Mouse (Mus musculus): Measurements from ENCODE around the gene Apold1.

Apold1 gene
- long read RNA-seq, experiment 1, partial matches to known transcripts: 0 of 2 reads
- long read RNA-seq, experiment 1, other reads (novel, unspliced or antisense): 1 of 2 reads
- long read RNA-seq, experiment 2, partial matches to known transcripts: 0 of 2 reads
- long read RNA-seq, experiment 2, other reads (novel, unspliced or antisense): 2 of 2 reads

GRCm38 (mm10) chr6:134981231-134982062, at the start of gene Apold1:
Apold1 (plus strand) TSS chr6:134981718.
- intact Hi-C loops (cut with DNase I): no loop called here

- intact Hi-C loops (cut with DNase I): loop anchor here (10.0 kb wide), 1 partner anchor 288 kb away; no protein-coding TSS in a partner anchor
Observed at GRCm38 (mm10) chr6:134932486-134933206, 48.9 kb upstream of the Apold1 start.

GRCm38 (mm10) chr6:134933207-134933558, 48.3 kb upstream of the Apold1 start:
- intact Hi-C loops (cut with DNase I): loop anchor here (10.0 kb wide), 1 partner anchor 288 kb away; no protein-coding TSS in a partner anchor

DNA sequence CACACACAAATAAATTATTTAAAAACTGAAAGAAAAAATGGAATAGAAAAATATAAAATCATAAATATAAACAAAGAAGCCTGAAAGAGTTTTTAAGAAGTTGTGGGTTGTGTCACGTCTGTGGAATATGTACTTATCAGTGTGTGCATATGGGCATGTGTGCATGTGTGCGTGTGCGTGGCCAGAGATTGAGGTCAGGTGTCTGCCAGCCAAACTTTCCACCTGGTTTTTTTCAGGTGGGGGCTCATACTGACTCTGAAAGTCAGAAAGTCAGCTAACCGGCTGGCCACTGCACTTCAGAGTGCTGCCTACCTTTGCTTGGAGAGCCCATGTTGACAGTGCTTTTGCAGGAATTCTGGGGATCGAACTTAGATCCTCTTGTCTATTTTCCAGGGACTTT, 47.2 kb upstream of the Apold1 start:
- intact Hi-C loops (cut with DNase I): loop anchor here (10.0 kb wide), 1 partner anchor 290 kb away; no protein-coding TSS in a partner anchor

DNA sequence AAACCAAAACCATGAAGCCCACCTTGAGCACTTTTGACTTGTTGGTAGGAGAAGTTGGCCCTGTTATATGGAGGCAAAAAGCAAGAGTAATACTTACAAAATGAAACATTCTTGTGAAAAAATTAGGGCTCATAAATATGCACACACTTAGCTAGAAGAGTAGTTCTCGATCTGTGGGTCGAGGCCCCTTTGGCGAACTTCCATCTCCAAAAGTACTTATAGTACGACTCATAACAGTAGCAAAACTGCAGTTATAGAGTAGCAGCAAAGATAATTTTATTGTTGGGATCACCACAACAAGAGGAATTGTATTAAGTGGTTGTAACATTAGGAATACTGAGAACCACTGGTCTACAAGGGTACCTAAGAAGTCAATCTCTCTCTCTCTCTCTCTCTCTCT, 41.7 kb upstream of the Apold1 start:
- intact Hi-C loops (cut with DNase I): loop anchor here (10.0 kb wide), 1 partner anchor 295 kb away; no protein-coding TSS in a partner anchor

DNA sequence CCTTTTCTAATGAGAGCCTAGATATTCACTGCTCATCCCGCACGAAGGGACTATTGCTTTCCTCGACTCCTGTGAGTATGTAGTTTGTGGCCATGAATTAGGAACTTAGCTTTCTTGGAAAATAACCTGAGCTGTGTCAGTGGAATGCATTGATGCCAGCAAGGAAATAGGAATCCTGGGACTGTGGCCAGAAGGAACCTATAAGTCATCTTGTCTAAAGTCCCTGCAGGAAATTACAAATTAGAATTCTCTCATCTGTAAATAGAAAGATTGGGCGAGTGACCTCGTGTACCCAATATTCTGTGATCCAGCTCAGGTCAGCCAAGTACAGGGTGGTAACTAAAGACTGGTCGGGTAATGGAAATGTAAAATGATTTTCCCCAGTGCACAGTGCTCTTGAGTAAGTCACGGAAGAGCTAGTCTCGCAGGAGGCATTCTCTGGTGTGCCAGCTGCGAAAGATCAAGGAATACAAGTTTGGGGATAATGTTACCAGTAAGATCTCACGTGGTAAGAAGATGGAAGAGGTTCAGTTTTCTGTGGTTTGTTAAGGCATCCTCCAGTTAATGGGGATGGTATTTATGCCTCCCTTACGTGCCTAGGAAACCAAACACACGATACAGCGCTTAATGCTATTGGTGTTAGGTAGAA, 37.6 kb upstream of the Apold1 start:
- intact Hi-C loops (cut with DNase I): no loop called here

- intact Hi-C loops (cut with DNase I): loop anchor here (5.0 kb wide), 1 partner anchor 74 kb away; no protein-coding TSS in a partner anchor
Observed at GRCm38 (mm10) chr6:134946054-134946453, 35.5 kb upstream of the Apold1 start.

DNA sequence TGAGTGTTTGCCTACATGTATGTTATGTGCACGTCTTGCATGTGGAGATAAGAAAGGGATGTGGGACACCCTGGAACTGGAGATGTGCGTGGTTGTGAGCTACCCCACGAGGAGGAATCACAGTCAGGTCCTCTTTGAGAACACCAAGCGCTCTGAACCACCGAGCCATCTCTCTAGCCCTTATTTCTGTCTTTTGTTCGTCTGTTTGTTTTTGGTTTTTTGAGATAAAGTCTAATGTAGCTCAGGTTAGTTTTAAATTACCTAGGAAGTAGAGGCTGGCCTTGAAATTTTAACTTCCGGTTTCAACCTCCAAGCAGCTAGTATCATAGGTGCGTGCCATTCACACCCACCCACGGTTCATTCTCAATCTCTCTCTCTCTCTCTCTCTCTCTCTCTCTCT, 34.7 kb upstream of the Apold1 start:
- intact Hi-C loops (cut with DNase I): loop anchor here (5.0 kb wide), 1 partner anchor 75 kb away; no protein-coding TSS in a partner anchor

DNA sequence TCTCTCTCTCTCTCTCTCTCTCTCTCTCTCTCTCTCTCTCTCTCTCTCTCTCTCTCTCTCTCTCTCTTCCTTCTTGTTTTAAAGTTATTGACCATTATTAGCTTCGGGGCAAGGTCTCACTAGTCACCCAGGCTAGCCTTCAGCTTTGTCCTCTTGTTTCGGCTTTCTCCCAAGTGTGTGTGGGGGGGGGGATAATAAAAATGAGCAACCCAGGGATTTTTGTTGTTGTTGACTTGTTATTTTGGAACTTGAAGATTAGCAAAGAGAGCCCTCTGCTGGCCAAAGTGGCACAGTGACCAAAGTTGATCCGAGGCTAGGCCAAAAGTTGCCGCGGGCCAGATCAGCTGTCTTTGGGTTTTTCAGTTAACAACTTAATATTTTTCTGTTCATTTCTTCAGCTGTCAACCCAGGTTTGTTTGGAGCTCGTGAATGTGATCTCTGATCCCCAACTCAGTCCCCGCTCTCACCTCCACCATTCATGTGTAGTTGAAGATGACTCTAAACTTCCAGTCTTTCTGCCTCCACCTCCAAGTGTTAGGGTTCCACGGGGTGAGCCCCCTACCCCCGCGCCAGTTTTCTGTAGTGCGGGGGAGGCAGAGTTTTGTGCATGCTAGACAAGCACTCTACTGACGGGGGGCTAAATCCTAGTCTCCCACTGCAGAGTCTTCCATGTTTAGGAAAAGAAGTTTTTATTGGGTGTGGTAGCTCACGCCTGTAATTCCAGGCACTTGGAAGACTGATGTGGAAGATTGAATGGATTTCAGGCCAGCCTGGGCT, 34.0 kb upstream of the Apold1 start:
- intact Hi-C loops (cut with DNase I): loop anchor here (5.0 kb wide), 1 partner anchor 75 kb away; no protein-coding TSS in a partner anchor

GRCm38 (mm10) chr6:134948522-134949061, 32.9 kb upstream of the Apold1 start:
- intact Hi-C loops (cut with DNase I): loop anchor here (5.0 kb wide), 1 partner anchor 76 kb away; no protein-coding TSS in a partner anchor

DNA sequence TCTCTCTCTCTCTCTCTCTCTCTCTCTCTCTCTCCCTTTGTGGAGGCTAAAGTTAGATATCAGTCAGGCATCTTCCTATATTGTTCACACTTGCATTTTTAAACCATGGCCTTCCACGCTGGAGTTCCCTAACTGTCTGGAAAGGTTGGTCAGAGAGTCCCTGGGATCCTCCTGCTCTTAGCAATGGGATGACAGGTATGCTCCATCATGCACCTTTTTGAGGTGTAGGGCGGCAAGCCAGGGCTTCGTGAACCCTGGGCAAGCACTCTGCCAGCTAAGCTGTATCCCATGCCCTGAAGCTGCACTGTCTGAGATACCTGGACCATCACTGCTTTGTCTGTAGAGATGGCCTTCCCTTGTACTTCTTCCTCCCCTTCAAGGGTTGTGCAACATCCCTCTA, 32.3 kb upstream of the Apold1 start:
- intact Hi-C loops (cut with DNase I): loop anchor here (5.0 kb wide), 1 partner anchor 77 kb away; no protein-coding TSS in a partner anchor

DNA sequence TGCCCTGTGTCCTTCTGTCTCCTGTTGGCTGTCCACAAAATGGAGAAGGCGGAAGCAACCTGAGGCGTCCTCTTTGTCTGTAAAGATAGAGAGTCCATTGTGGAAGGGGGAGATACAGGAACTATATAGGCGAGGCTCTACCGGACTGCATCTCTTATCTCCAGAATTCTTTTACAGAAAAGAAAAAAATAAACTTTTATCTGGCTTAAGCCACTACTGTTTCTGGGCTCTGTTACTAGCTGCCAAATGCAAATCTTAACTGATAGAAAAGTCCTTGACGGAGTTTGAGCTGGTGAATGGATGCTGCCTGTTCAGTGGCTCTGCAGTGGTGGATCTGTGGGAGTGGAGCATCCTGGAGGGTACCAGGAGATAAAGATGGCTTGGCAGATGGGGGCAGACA, 30.2 kb upstream of the Apold1 start:
- intact Hi-C loops (cut with DNase I): no loop called here

DNA sequence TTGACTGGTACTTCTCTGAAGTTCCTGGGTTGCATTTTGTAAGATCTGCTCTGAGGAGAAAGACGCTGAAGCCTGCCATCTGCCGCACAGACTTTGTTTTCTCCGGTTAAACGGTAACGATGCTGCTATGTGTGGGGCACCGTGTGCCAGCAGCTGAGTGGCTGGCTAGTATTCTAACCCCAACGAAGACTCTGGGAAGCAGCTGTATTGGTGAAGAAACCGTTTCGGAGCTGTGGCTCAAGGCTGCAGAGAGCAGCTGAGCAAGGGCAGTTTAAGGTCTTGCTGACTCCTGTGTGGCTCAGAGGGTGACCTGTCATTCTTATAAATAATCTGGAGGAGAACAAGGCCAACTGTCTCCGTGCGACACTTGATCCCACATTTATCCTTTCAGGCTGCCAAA, 27.5 kb upstream of the Apold1 start:
- intact Hi-C loops (cut with DNase I): no loop called here

- intact Hi-C loops (cut with DNase I): no loop called here
Observed at GRCm38 (mm10) chr6:134956388-134956787, 25.1 kb upstream of the Apold1 start.

GRCm38 (mm10) chr6:134961286-134961685, 20.2 kb upstream of the Apold1 start:
- intact Hi-C loops (cut with DNase I): no loop called here

GRCm38 (mm10) chr6:134961858-134962517, 19.5 kb upstream of the Apold1 start:
- intact Hi-C loops (cut with DNase I): no loop called here

- intact Hi-C loops (cut with DNase I): no loop called here
Observed at GRCm38 (mm10) chr6:134962518-134962893, 19.0 kb upstream of the Apold1 start.

- intact Hi-C loops (cut with DNase I): no loop called here
Observed at GRCm38 (mm10) chr6:134963910-134964309, 17.6 kb upstream of the Apold1 start.

DNA sequence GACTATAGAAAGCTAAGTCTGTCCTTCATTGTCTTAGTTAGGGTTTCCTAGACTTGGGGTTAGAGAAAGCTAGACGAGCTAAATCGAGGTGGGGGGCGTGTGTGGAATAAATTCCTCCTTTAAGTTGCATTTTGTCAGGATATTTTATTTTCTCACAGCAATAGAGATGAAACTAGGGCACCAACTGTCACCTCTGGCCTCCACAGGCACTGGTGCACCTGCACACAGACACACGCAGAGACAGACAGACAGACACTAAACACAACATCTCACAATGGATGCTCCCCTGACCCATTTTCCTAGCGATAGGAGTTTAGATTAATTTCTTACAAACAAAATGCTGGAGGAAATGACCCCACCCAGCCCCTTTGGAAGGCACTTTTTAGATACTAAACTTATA, 14.8 kb upstream of the Apold1 start:
- intact Hi-C loops (cut with DNase I): no loop called here

GRCm38 (mm10) chr6:134968326-134968725, 13.2 kb upstream of the Apold1 start:
- intact Hi-C loops (cut with DNase I): no loop called here
